10 mouse cellular contexts compared by ENCODE assay signal in genomic region chr2:114013295-114013771, GRCm38 (mm10). TPM values are rescaled to one million over a fixed set of nuclear protein-coding genes. Genes with fewer than 3 reads are reported as not detected.
DNase-seq lines count a peak whose midpoint lies in the region; ATAC-seq lines count a peak whose summit lies in the region.
"Had no signal": no experiment of that assay in that cellular context is flagged by ENCODE, and none has a peak within 500 bp of the region (broad histone marks: within the 10 kb centered on the region; RNA-seq: fewer than 3 reads in every experiment).

Gjd2 (minus strand) TSS chr2:114013619.

- DNase-seq in cerebellum, adult 8-10 months = no peak
- DNase-seq in neural tube, embryonic 11.5 days (ENCODE audit: low spot score) = peak; percentile 48
- DNase-seq in neural tube, embryonic 10.5 days (ENCODE audit: extremely low spot score, low spot score) = no peak
- peak; percentile 25 for DNase-seq in right cerebral cortex, postnatal 25 days
- no peak for DNase-seq in spleen, postnatal 4 days (ENCODE audit: low spot score in 2 of 2)

- ATAC-seq in cerebellum, adult (ENCODE audit: insufficient number of reproducible peaks, low FRiP score, low TSS enrichment) = peak; percentile 51
- peak; percentile 70 for ATAC-seq in neural tube, embryonic 11.5 days (ENCODE audit: insufficient read depth, low FRiP score, low TSS enrichment)
- peak; percentile 73 for ATAC-seq in forebrain, embryonic 16.5 days
- peak; percentile 59 for ATAC-seq in limb, embryonic 13.5 days (ENCODE audit: low FRiP score, low read depth)

- peak within 1 kb of the TSS; percentile 52 for H3K4me3 ChIP-seq in neural tube, embryonic 11.5 days (ENCODE audit: low read depth, low read length)
- peak within 1 kb of the TSS; percentile 79 for H3K4me3 ChIP-seq in forebrain, embryonic 16.5 days (replicated peaks; ENCODE audit: low read length)
- peak within 1 kb of the TSS; percentile 44 for H3K4me3 ChIP-seq in limb, embryonic 13.5 days
- H3K4me3 ChIP-seq: erythroblast, embryonic 14.5 days had no signal

- peak within 1 kb of the TSS; percentile 56 for H3K9ac ChIP-seq in neural tube, embryonic 11.5 days (ENCODE audit: low read length)
- peak within 1 kb of the TSS; percentile 78 for H3K9ac ChIP-seq in forebrain, embryonic 16.5 days (replicated peaks; ENCODE audit: low read depth, low read length)
- H3K9ac ChIP-seq in limb, embryonic 13.5 days = no peak within 1 kb of the TSS

- no peaks in the 10 kb centered on the region for H3K36me3 ChIP-seq in neural tube, embryonic 11.5 days (ENCODE audit: control insufficient read depth, insufficient read depth, low read length)
- H3K36me3 ChIP-seq in forebrain, embryonic 16.5 days (ENCODE audit: control insufficient read depth, insufficient read depth) = no peaks in the 10 kb centered on the region
- no peaks in the 10 kb centered on the region for H3K36me3 ChIP-seq in limb, embryonic 13.5 days

- peaks cover 23% of the 10 kb centered on the region for H3K27me3 ChIP-seq in neural tube, embryonic 11.5 days (ENCODE audit: control insufficient read depth, insufficient read depth, low read length)
- H3K27me3 ChIP-seq in forebrain, embryonic 16.5 days (replicated peaks; ENCODE audit: control insufficient read depth, insufficient read depth, low read length) = 0 out of 2 replicates have a peak, but pooled peaks cover 4% of the 10 kb centered on the region
- H3K27me3 ChIP-seq in limb, embryonic 13.5 days = peaks cover 75% of the 10 kb centered on the region

- no peaks in the 10 kb centered on the region for H3K4me1 ChIP-seq in neural tube, embryonic 11.5 days (ENCODE audit: control insufficient read depth, insufficient read depth, low read length)
- peaks cover 13% of the 10 kb centered on the region for H3K4me1 ChIP-seq in forebrain, embryonic 16.5 days (replicated peaks; ENCODE audit: control insufficient read depth, insufficient read depth, low read length)
- peaks cover 12% of the 10 kb centered on the region for H3K4me1 ChIP-seq in limb, embryonic 13.5 days

- no peaks in the 10 kb centered on the region for H3K9me3 ChIP-seq in neural tube, embryonic 11.5 days (ENCODE audit: control insufficient read depth, low read length)
- H3K9me3 ChIP-seq in forebrain, embryonic 16.5 days (ENCODE audit: control insufficient read depth, low read length) = no peaks in the 10 kb centered on the region
- no peaks in the 10 kb centered on the region for H3K9me3 ChIP-seq in limb, embryonic 13.5 days

- H3K4me2 ChIP-seq in neural tube, embryonic 11.5 days (ENCODE audit: low read depth) = peak within 1 kb of the TSS; percentile 90
- H3K4me2 ChIP-seq in forebrain, embryonic 16.5 days (ENCODE audit: low read length) = peak within 1 kb of the TSS; percentile 85
- H3K4me2 ChIP-seq in limb, embryonic 13.5 days (replicated peaks) = peak within 1 kb of the TSS; percentile 72

- H3K27ac ChIP-seq in neural tube, embryonic 11.5 days (ENCODE audit: low read depth, low read length) = no peak within 1 kb of the TSS
- H3K27ac ChIP-seq in forebrain, embryonic 16.5 days (ENCODE audit: low read length) = peak within 1 kb of the TSS; percentile 52
- no peak within 1 kb of the TSS for H3K27ac ChIP-seq in limb, embryonic 13.5 days

- WGBS in neural tube, embryonic 11.5 days = under 1% methylated on average over 53 of the region's 60 CpGs
- WGBS in forebrain, embryonic 16.5 days = under 1% methylated on average over 53 of the region's 60 CpGs
- under 1% methylated on average over 60 of the region's 60 CpGs for WGBS in limb, embryonic 13.5 days

RNA-seq across cellular contexts. Expression of gene Gjd2, which starts in this region (rescaled TPM):
- polyA plus RNA-seq in neural tube, embryonic 11.5 days (2014; fragmentation: Nextera tagmentation; extraction: Ambion mirVana) = 1.3 TPM in 2 replicates
- polyA plus RNA-seq in forebrain, embryonic 16.5 days (2015; fragmentation: Nextera tagmentation; extraction: Ambion mirVana) = 2.7 and 6.6 TPM in 2 replicates
- 0.13 and 0.23 TPM in 2 replicates for polyA plus RNA-seq in limb, embryonic 13.5 days (2015; fragmentation: Nextera tagmentation; extraction: Ambion mirVana)
- polyA plus RNA-seq: erythroblast, embryonic 14.5 days; small intestine, adult 2 months had no signal

Comparison
In these comparisons a context has a peak if more than half of its experiments do, and no peak if none do; other contexts are left out.
1. DNase-seq: peak in neural tube, embryonic 11.5 days (single experiment) and right cerebral cortex, postnatal 25 days (single experiment); none in cerebellum, adult 8-10 months (single experiment), neural tube, embryonic 10.5 days (single experiment) and spleen, postnatal 4 days (0 of 2).
2. Peak in ATAC-seq, H3K4me3 ChIP-seq and H3K4me2 ChIP-seq in limb, embryonic 13.5 days; RNA of the gene not detected or under 1 TPM.
3. Peak in every context shown above with its lines, with median percentiles within 50 percentile points of each other: ATAC-seq, H3K4me2 ChIP-seq and H3K4me3 ChIP-seq.